Mouse (Mus musculus) intestine, embryonic 14.5 days (tissue): ENCODE measurements at regions not wholly inside any gene's neighbourhood (a gene's known extent, or its start where the extent isn't known, plus 50 kb on each side); places are given as distances from the start of the nearest gene placed in this dataset. TPM values are rescaled to one million over a fixed set of nuclear protein-coding genes. Genes with fewer than 3 reads are reported as not detected.
A peak's percentile ranks its signal among the peaks of the same experiment; 100 is the strongest.

Experiments
- ATAC-seq: fragments of 200-750 bp; cut with Nextera tagmentation; replicated peaks from 2 replicates; pipeline ENCODE4 v1.8.0; 2017; ENCODE audit warnings: low read depth, moderate number of reproducible peaks, moderate TSS enrichment, moderate library complexity; ENCODE audit not compliant: low FRiP score, low TSS enrichment
- DNase-seq: peaks from one replicate; pipeline ENCODE4 v3.0.0-alpha.2; 2018; ENCODE audit warnings: low spot score
- H3K27ac ChIP-seq: fragments of 300-500 bp; sonication (generic); 2 replicates; pipeline ENCODE4 v1.5.1; 2014; ENCODE audit warnings: low read depth, mild to moderate bottlenecking, control low read depth
- H3K27me3 ChIP-seq: fragments of 300-500 bp; sonication (generic); replicated peaks from 2 replicates; pipeline ENCODE4 v1.6.1; 2014; ENCODE audit warnings: low read length, control low read depth; ENCODE audit not compliant: control insufficient read depth, insufficient read depth
- H3K36me3 ChIP-seq: fragments of 300-500 bp; sonication (generic); 2 replicates; pipeline ENCODE4 v1.6.1; 2014; ENCODE audit warnings: low read length, control low read depth; ENCODE audit not compliant: control insufficient read depth, insufficient read depth
- H3K4me1 ChIP-seq: fragments of 300-500 bp; sonication (generic); replicated peaks from 2 replicates; pipeline ENCODE4 v1.6.1; 2014; ENCODE audit warnings: low read length, control low read depth, mixed read lengths; ENCODE audit not compliant: control insufficient read depth, insufficient read depth
- H3K4me2 ChIP-seq: fragments of 300-500 bp; sonication (generic); 2 replicates; pipeline ENCODE4 v1.6.1; 2014; ENCODE audit warnings: low read length
- H3K4me3 ChIP-seq: fragments of 300-500 bp; sonication (generic); 2 replicates; pipeline ENCODE4 v1.5.1; 2014; ENCODE audit warnings: low read depth, low read length, control low read depth, mixed read lengths
- H3K9ac ChIP-seq: fragments of 300-500 bp; sonication (generic); 2 replicates; pipeline ENCODE4 v1.6.1; 2014; ENCODE audit warnings: mild to moderate bottlenecking, low read length
- H3K9me3 ChIP-seq: fragments of 300-500 bp; sonication (generic); 2 replicates; pipeline ENCODE4 v1.6.1; 2016; ENCODE audit warnings: low read length, control low read depth; ENCODE audit not compliant: control insufficient read depth
- WGBS: fragments of 180-500 bp; shearing (Covaris S2); extraction: QIAGEN DNeasy Blood & Tissue Kit; methylation state at CpG from one replicate; pipeline ENCODE4 v1.1.7; 2014; 5-methylcytosine and 5-hydroxymethylcytosine counted together
- microRNA-seq: library from miRNA; unstranded; fragments of <30 nt; microRNA quantifications from one replicate; pipeline ENCODE4, GENCODE M21; 2016

DNA sequence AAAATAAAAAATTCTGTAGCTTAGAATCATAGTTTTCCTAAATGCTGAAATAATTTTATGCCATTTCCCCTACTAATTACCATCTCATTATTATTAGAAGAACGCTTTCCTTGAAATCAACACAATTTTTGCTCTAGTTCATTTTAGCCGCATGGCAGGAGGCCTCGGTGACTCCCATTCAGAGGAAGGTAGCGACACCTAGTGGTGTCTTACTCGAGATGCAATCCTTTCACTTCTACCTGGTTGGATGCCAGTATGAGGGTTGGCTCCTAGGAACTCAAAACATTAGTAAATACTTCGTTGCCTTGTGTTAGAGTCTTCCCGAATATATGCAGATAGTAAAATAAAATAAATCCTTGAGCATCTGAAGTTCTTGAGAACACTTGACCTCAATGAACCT is 76.3 kb upstream of the Pitrm1 start:
- DNase-seq: peak; percentile 64

DNA sequence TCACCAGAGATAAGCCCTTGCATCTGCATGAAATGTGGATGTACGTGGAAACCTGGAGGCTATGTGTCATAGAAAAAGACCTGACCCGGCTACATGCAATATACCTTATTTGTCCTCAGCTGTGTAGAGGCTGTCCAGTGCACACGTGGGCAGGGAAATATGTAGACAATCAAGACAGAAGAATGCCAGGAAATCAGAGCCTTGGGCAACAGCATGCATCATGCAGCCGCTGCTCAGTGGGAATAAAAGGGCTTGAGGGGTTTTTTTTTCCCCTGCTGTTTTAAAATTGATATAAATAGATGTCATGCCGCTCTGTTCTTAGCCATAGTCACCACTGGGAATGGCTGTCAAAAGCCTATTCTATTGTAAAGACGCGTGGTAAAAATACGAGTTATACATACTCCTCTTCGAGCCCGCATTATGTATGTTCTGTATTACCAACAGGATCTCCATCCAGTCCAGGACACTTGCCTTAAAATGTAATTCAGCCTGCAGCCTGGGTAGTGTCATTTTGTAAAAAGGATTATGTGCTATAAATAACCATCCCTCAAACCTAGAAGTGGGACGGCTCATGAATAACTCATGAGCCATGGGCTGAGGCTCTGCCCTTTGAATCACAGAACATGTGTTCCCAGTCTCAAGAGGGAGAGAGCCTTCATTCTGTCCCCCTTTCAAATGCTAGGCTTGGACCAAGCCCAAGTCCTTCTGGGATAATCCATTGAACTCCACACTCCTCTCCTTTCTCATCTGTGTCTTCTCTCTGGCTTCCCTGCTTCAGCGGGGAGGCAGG is 74.4 kb upstream of the Pitrm1 start:
- ATAC-seq: no peak
- DNase-seq: no peak
- no peak overlapping the region for H3K9ac ChIP-seq

More for the DNA sequence above, 76.3 kb upstream of the Pitrm1 start:
- H3K4me3 ChIP-seq: no peak overlapping the region
- no peak; the same call in 1 of the 2 replicates for ATAC-seq
- no peaks in the 10 kb centered on the region for H3K27me3 ChIP-seq
- H3K4me2 ChIP-seq: no peak overlapping the region
- WGBS: 14% methylated on average over 7 of the region's 7 CpGs
- no peak overlapping the region for H3K9ac ChIP-seq
- no peak overlapping the region for H3K27ac ChIP-seq
- peaks cover 2% of the 10 kb centered on the region; the same call in 1 of the 2 replicates for H3K4me1 ChIP-seq
- H3K36me3 ChIP-seq: no peaks in the 10 kb centered on the region
- H3K9me3 ChIP-seq: no peaks in the 10 kb centered on the region

DNA sequence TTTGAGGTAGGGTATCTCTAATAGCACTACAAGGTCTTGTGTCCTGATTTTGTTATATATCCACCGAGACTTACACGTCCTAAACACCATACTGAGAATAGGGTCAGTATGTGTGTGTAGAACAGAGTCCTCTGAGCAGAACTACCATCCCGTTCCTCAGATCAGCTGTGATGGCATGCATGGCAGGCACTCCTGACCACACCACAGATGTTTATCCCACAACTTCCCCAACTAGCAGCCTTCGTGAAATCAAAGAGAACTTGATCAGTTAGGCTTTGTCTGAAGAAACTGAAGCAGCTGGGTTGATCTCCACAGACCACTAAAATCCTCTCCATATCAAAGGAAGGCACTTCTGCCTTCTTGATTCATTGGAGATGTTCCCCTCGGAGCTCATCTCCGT is 68.3 kb upstream of the Pitrm1 start:
- H3K4me1 ChIP-seq: no peaks in the 10 kb centered on the region
- WGBS: 76% methylated on average over 6 of the region's 6 CpGs
- H3K36me3 ChIP-seq: no peaks in the 10 kb centered on the region
- no peak overlapping the region for H3K9ac ChIP-seq
- H3K9me3 ChIP-seq: no peaks in the 10 kb centered on the region
- no peak for ATAC-seq
- H3K27ac ChIP-seq: no peak overlapping the region
- H3K4me2 ChIP-seq: no peak overlapping the region
- H3K27me3 ChIP-seq: no peaks in the 10 kb centered on the region
- no peak overlapping the region for H3K4me3 ChIP-seq
- DNase-seq: no peak

More for the DNA sequence above, 74.4 kb upstream of the Pitrm1 start:
- H3K27me3 ChIP-seq: no peaks in the 10 kb centered on the region
- peaks cover 2% of the 10 kb centered on the region; the same call in 1 of the 2 replicates for H3K4me1 ChIP-seq
- H3K27ac ChIP-seq: no peak overlapping the region
- H3K9me3 ChIP-seq: no peaks in the 10 kb centered on the region
- no peak overlapping the region for H3K4me3 ChIP-seq
- no peak overlapping the region for H3K4me2 ChIP-seq
- H3K36me3 ChIP-seq: no peaks in the 10 kb centered on the region
- WGBS: 48% methylated on average over 12 of the region's 12 CpGs

DNA sequence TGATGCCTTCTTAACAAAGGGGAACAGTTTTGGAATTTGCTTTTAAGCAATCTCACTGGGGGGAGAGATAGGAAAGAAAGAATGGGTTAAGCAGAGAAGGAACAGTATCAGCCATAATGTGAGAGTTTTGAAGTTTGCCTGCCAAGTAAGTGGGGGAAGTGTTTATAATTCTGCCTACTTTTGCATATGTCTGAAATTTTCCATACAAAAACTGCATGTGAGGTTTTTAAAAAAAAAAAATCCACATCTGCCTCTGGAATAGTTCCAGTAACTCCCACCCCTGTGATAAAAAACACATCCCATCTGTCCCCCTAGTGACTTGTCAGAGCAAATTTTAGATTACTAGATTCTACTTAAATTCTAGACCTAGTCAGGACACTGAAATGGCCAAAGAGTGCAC is 63.5 kb upstream of the Pitrm1 start:
- no peak for ATAC-seq
- H3K4me3 ChIP-seq: no peak overlapping the region
- no peak for DNase-seq

DNA sequence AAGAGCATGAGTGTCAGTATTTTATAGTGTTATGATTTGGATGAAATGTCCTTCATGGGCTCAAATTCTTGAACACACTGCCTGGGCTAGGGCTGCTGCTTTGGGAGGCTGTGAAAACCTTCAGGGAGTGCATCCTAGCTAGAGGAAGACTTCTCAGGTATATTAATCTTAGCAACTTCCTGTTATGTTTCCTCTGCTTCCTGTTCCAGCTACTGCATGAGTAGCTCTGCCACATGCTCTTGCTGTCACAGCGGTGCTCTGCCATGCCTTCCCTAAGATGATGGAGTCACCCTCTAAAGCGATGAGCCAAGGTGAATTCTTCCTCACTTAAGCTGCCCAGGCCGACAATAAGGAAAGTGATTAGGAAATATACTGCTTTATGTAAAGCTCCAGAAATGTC is 60.1 kb upstream of the Pitrm1 start:
- no peaks in the 10 kb centered on the region; the same call in 1 of the 2 replicates for H3K4me1 ChIP-seq
- no peak overlapping the region for H3K27ac ChIP-seq
- H3K27me3 ChIP-seq: no peaks in the 10 kb centered on the region
- H3K4me3 ChIP-seq: no peak overlapping the region
- no peaks in the 10 kb centered on the region for H3K9me3 ChIP-seq
- no peak overlapping the region for H3K9ac ChIP-seq
- no peak overlapping the region for H3K4me2 ChIP-seq
- no peaks in the 10 kb centered on the region for H3K36me3 ChIP-seq
- DNase-seq (no peak), ATAC-seq (no peak)
- WGBS: 76% methylated on average over 3 of the region's 3 CpGs

More for the DNA sequence above, 63.5 kb upstream of the Pitrm1 start:
- Histone ChIP-seq H3K4me2 (no peak overlapping the region), H3K9ac (no peak overlapping the region), H3K4me1 (no peaks in the 10 kb centered on the region), H3K27me3 (no peaks in the 10 kb centered on the region), H3K36me3 (no peaks in the 10 kb centered on the region), H3K9me3 (no peaks in the 10 kb centered on the region), H3K27ac (no peak overlapping the region)

DNA sequence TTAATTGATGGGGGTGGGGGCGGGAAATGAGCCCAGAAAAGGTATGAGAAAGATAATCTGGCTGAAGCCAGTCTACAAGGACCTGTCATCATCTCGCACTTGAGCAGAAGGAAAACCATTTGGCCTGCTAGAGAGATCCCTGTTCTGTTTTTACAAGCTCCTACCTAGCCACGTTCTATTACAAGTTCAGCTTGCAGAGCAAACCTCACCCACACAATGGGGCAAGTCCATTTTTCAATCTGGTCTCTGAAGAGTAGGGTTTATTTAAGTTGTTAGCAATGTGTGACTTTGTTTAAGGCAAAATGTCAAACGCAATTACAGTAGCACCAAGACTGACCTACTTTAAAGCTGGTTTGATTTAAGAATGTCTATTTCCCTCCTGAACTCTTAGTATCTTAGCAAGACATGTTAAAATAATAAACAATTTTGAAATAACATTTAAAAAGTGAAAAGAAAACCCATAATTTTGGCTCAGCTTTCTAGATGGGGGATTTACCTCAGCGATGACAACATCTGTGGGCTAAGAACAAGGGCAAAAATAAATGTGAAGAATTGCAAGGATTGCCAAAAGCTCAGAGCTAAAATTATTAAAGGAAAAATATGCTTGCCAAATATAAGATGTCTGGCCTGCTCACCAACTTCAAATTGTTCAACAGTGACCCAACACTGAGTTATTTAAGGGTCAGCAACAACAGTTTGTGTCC is 54.9 kb upstream of the Pitrm1 start:
- 41% methylated on average over 5 of the region's 5 CpGs for WGBS
- Histone ChIP-seq H3K36me3 (no peaks in the 10 kb centered on the region), H3K4me1 (no peaks in the 10 kb centered on the region; the same call in 1 of the 2 replicates), H3K4me3 (no peak overlapping the region), H3K4me2 (no peak overlapping the region), H3K9me3 (no peaks in the 10 kb centered on the region), H3K9ac (no peak overlapping the region), H3K27ac (peak overlapping the region; percentile 4; the same call in 1 of the 2 replicates), H3K27me3 (no peaks in the 10 kb centered on the region)
- no peak for DNase-seq
- no peak for ATAC-seq

Small RNA genes lying in the stretch of these regions (microRNA-seq; reads per million reads assigned to microRNA genes)
- gene Gm26259: not detected
